Mouse (Mus musculus) cerebral cortex, adult 2 months (tissue): ENCODE results near the gene Eef1a2.

Experiments used
- WGBS: fragments of 180-500 bp; shearing (Covaris S2); methylation state at CpG from one replicate; pipeline ENCODE4 v1.1.7; 2018; 5-methylcytosine and 5-hydroxymethylcytosine counted together

Eef1a2 gene

DNA sequence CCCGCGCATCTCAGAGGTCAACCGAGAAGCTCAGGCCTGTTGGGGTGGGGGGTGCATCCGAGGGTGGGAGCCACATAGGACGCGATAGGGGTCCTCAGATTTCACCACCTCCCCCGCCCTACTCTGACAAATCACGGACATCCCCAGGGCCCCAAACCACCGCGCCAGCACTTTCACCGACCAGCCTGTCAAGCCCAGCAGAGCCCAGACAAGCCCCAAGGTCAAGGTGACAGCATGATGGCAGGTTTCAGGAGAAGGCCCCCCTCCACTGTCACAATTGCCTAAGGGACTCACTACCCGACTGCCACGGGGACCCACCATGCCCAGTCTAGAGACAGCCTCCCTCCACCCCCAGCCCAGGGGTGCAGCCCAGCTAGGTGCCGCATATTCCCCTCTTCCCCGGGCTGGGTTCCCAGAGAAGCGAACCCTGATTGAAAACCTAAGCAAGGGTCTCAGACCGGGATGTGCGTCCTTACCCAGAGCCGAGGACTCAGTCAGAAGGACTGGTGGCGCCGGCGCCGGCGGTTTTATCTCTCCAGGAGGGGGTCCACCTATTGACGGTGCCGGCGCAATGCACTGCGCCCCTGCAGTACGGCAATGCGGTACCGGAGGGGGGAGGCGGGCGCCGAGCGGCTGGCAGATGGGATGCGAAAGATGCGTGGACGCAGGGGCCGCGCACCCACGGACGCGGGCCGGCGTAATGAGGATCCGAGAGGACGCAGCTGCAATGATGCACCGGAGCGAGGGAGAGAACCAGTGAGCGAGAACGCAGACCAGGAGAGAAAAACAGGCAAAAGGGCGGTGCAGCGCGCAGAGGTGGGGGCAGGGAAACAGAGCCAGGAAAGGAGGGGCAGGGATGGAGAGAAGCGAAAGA lies at the start of gene Eef1a2:
TSS of gene Eef1a2 (minus strand) at position 767 of the 874 bp plus-strand sequence.
- 3% methylated on average over 55 of the region's 55 CpGs for WGBS

DNA sequence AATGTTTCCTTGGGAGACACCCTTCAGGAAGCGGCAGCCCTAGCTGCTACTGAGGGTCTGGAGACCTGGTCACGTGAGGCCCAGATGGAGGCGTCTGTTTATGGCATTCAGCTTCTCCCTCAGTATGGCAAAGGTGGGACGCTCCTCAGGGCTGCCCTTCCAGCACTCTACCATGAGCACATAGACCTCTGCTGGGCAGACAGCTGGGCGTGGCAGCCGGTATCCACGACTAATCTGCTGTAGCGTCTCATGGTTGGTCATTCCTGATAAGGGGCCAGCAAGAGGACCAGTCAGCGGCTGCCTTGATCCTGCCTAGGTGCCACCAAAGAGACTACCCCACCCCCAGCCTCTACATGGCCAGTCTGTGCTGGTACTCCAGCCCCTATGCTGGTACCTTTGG lies 49.3 kb upstream of the Eef1a2 start:
- WGBS = 90% methylated on average over 9 of the region's 9 CpGs

DNA sequence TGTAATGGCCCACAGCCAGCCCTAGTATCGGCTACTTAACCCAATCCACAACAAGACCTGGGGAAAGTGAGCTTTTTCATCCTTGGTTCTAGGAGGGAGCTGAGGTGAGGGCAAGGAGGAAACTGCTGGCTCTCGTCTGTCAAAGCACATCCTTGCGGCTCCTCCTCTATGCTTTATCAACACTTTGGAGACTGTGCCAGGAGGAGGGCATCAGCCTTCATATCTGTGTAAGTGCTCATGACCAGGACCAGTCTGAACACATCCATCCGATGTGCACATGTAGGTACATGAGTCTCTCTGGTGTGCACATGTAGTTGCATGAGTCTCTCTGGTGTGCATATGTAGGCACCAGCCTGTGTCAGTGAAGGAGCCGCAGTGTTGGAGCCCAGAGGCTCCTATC lies 48.9 kb upstream of the Eef1a2 start:
- 93% methylated on average over 5 of the region's 5 CpGs for WGBS

DNA sequence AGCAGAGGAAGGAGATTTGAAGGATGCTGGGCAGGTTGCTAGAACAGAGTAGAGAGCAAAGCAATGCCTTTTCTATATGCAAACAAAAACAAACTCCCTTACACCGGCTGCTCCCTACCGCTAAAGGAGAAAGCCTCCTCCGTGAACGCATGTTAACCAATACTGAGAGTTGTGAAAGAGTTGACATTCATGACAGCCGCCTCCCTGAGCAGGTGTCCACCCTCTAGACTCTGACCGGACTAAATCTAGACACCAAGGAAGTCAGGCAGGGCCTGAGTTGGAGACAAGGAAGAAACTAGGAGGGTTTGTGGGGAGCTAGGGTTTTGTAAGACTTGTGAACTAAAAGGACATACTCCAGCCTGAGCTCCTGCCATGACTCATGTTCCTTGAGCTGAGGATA lies 46.1 kb upstream of the Eef1a2 start:
- 76% methylated on average over 6 of the region's 6 CpGs for WGBS

DNA sequence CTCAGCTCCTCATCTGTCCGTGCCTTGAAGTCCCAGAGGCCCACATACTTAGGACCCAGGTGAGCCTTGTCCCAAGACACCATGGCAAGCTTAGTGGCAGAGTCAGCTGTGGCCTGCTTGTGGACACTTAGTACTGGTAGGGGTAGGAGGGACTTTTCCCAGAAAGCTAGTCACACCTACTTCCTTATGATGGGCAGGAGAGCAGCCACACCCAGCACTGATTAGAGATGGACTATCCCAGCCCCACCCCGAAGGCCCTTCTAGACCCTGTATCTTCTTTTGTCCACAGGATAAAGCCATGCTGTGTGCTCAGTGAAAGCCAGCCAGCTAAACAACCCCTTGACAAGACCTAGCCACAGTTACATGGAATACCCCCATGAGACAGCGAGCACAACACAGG lies 45.6 kb upstream of the Eef1a2 start, which contains the start of gene Ptk6:
TSS of gene Ptk6 (minus strand) at position 368 of the 400 bp plus-strand sequence.
- WGBS = 96% methylated on average over 3 of the region's 3 CpGs

DNA sequence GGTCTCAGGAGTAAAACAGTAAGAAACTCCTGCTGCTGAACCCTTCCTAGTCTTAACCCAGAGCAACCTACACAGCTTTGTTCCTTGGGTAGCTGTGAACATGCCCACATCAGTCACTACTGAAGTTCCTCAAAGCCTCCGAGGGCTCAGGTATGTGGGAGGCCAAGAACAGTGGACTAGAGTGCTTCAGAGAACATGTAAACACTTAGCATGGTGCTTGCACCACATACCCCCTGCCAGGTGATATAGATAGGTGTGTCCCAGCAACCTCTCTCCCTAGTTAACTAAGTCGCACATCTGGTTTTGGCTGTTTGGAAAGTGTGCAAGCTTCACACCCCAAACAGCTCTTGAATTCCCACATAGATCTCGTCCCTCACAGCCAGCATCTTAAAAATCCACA lies 44.8 kb upstream of the Eef1a2 start:
- WGBS = 71% methylated on average over 3 of the region's 3 CpGs

DNA sequence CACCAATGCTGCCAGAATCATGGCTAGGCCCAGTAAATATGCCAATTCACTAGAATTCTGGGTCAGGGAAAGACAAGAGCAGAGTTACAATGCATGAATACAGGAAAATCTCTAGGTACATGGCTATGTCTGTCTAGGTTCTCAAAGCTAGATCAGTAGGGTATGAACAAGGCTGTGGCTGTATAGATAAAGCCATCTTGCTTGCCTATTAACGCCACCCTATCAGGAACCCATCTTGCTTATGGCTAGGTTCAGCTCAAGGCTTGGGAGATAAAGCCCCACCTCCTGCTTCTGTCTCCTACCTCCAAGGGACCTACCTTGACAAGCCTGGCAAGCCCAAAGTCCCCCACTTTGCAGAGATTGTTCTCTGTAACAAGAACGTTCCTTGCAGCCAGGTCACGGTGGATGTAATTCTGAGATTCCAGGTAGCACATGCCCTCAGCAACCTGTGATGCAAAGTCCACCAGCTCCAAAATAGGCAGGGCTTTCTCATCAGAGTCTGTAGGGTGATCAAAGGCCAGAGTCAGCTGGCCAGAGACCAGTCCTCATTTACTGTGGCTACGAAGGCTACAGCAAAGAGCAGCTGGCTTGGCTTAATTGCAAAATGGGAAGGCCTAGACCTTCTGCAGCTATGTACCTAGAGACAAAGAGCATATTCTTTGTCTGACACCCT lies 40.0 kb upstream of the Eef1a2 start:
- 91% methylated on average over 4 of the region's 4 CpGs for WGBS

DNA sequence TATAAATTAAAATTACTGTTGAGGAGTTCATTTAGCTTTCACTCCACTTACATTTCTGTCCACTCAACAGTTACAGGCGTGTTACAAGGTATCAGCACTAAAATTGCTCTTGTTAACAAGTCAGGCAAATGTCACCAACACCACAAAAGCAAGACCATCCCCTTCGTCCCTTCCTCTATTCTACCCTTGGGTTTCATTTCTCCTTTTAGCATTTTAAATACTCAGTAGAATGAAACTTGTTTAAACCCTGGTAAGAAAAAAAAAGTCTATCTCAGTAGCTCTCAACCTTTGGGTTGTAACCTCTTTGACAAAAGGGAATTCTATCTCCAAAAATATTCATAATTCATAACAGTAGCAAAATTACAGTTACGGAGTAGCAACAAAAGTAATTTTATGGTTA lies 36.2 kb upstream of the Eef1a2 start:
- WGBS = 82% methylated on average over 3 of the region's 3 CpGs

DNA sequence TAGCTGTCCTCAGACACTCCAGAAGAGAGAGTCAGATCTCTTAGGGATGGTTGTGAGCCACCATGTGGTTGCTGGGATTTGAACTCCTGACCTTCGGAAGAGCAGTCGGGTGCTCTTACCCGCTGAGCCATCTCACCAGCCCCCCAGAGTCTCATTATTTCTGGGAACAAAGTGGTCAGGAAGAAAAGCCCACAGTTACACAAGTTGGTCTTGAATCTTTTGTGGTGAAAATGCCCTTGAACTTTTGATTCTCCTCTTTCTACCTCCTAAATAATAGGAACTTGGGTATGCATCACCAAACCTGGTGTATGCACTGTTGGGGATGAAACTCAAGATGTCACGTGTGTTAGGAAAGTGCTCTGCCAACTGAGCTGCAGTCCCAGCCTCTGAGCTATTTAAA lies 35.1 kb upstream of the Eef1a2 start:
- WGBS = 56% methylated on average over 4 of the region's 4 CpGs

DNA sequence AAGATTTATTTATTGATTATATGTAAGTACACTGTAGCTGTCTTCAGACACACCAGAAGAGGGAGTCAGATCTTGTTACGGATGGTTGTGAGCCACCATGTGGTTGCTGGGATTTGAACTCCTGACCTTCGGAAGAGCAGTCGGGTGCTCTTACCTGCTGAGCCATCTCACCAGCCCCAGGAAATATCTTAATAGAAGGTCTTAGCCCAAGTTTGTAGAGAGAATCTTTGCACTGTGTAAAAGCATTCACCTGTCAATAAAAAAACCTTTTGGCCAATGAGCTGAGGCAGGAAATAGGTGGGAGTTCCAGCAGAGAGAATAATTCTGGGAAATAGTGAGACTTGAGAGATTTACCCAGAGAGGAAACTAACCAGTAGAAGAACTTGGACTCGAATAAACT lies 34.6 kb upstream of the Eef1a2 start:
- WGBS = 73% methylated on average over 4 of the region's 4 CpGs

DNA sequence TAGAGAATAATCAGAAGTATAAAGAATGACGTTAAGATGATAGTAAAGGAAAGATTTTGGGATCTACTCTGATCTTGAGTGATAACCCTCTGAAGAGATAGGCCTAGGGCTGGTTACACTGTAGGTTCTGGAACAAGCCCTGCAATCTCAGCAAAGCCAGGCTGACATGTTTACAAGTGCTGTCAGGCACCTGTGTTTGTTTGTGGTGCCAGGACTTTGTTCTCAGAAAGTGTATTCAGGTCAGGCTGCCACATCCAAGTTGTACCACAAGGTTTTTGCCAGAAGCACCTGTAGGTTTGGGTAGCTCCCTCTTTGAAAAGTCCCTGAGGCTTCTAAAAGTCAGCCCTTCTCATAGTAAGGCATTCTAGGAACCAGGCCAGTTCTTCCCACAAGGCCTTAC lies 32.5 kb upstream of the Eef1a2 start:
- WGBS = 48% methylated on average over 1 of the region's 1 CpGs

DNA sequence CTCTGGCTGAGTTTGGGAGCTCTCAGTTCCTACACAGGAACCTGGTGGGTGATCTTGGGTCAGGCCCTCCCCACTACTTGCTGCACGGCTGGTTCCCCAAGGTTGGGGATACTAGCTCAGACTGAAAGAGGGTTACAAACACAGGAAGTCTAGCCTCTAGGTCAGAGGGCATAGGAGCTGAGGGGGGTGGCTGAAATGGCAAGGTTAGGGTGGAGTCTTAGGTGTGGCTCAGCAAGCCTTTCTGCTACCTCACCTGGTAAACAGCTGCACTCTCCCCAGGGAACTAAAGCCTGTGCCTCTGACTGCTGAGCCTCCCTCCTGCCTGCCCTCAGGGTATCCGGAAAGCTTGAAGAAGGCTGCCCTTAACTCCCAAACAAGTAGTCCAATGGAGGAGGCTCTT lies 31.9 kb upstream of the Eef1a2 start:
- WGBS = 66% methylated on average over 2 of the region's 2 CpGs

DNA sequence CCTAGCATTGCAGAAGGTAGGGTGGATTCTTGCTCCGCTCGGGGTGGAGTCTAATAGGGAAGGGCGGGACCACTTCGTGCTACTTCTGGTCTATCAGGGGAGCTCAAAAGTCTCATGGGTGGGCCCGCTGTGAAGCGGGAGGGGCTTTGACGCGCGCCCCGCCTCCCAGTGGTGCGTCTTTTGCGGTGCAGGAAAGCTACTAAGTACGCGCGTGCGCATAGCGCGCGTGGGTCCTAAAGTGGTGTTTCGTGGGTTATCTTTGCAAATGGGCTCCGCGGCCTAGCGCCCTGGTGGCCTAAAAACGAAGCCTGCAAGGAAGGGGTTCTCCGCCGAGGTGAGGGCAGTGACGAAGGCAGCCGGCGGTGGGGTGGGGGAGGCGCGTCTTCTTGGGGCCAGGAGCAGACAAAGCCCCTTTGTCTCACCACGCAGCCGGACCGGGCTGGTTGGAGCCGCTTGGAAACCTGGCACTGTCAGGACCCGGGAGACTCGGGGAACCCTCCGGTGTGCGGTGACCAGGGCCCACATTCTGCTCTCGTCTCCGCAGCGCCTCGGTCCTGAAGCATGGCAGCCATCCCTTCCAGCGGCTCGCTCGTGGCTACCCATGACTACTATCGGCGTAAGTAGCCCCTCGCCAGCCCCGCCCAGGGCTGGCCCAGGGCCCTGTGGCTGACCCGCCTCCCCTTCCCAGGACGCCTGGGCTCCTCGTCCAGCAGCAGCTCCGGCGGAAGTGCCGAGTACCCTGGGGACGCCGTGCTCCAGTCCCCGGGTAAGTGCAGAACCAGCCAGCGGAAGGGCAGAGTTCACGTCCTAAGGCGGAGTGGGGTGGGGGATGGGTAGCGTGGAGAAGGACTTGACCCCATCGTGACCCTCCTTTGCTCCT lies 30.5 kb upstream of the Eef1a2 start, which contains the start of gene Ppdpf:
TSS of gene Ppdpf (plus strand) at position 127 of the 880 bp plus-strand sequence.
- under 1% methylated on average over 64 of the region's 64 CpGs for WGBS

DNA sequence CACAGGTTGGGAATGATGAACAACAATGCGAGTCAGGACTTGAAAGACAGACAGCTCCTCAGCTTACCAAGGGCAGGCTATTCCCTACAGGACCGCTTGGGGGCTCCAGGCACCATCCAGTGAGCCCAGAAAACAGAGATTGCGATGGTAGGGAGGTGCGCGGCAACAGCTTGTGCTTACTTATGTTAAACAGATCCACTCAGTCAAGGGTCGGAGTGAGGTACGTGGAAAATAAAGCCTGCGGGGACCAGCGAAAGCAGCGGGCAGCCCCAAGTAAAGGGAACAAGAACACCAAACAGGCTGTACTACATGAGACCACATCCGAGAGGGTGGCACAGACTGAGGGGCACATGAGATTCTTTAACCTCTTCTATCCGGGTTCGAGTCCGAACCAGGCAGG lies 29.8 kb upstream of the Eef1a2 start:
- WGBS = under 1% methylated on average over 14 of the region's 14 CpGs

DNA sequence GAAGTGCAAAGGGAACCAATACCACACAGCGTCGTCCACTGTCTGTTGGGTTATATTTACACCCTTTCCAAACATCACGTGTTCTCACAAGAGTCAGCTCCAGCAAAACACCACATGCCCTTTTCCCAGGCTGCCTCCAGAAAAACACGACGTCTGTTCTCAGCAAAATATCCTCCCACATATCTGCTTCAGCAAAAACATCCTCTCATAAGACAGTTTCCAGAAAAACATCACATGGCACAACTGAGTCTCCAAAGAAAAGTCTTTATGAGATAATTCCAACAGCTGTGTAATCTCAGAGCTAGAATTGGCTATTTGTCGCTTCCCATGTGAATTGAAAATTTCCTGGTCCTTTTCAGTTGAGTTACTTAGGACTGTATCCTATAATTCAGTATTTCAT lies 24.1 kb upstream of the Eef1a2 start:
- WGBS = 29% methylated on average over 6 of the region's 6 CpGs

DNA sequence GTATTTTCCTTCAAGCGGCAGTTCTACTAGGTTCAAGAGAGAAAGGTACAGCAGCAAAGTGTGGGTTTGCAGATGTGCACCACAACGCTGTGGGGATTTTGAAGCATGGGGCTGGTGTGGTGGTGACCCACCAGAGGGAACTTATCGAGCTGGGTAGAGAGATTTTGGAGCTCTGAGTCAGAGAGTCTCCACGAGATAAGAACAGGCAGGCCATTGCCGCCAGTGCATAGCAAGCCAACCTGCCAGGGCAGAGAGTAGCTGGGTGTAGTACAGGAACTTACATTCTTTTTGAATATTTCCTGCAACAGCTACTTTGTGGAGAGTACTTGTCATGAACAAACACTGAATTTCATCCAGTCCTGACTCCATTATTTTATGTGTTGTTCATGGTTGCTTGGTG lies 21.7 kb upstream of the Eef1a2 start:
- 89% methylated on average over 5 of the region's 5 CpGs for WGBS

DNA sequence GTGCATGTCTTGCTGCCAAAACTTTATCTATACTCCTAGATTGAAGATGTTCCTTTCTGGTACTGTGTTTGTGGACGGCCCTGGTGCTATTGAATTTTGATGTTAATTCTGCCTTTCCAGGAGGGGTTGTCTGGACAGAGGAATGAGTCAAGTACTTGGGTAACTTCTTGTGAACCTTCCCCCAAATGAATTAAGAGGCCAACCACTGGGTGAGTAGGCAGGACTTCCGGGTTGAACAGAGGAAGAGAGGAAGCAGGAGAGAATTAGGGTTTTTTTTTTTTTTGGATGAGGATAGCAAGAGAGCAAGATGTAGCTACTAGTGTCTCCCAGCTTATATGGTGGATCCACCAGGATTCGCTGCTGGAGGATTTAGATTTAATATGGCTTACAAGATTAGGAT lies 21.2 kb upstream of the Eef1a2 start:
- WGBS = 80% methylated on average over 3 of the region's 3 CpGs

DNA sequence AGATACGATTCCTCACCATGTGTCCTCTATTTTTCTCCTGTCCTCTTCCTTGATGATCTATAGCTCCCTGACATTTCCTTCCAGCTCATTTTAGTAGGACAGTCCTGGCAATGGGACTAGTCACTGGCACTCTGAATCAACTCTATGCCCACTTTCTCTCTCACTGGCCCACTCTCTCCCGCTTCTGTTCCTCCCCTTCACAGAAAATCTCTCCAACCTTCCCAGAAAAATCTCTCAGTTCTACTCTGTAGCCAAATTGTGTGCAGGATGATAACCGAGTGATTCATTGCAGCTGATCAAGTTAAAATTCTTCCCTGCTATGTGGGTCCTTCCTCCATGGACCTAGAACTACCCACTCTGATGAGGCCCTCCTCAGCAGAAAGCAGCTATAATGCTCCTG lies 17.8 kb upstream of the Eef1a2 start:
- 46% methylated on average over 3 of the region's 3 CpGs for WGBS

DNA sequence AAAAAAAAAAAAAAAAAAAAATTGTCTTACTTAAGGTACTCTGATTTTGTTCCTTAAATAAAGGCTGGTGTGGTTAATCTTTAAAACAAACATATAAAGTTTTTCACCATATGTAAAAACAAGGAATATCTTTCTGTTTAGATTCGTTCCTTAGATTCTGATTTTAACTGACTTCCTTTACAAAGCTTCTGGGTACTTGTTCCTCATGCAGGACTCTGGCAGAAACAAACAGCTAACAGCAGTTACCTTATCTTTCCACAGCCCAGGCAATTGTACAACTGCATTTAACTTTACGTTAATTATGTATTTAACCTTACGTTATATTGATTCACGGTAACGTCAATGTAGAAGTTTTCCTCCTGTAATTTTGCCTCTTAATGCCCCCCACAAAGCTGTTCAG lies 9.7 kb upstream of the Eef1a2 start:
- 89% methylated on average over 5 of the region's 5 CpGs for WGBS

DNA sequence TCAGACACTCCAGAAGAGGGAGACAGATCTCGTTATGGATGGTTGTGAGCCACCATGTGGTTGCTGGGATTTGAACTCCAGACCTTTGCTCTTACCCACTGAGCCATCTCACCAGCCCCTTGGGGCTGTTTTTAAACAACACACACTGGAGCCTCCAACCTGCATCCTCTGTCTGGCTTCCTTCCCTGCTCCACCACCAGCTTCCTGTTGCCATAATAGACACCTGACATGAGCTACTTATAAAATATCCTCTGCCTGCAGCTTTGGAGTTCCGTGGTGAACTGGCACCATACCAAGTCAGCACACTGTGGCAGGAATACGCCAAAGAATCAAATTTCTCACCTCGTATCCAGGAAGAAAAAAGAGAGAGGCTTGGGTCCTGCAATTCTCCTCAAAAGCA lies 4.0 kb upstream of the Eef1a2 start:
- WGBS = 24% methylated on average over 4 of the region's 4 CpGs

DNA sequence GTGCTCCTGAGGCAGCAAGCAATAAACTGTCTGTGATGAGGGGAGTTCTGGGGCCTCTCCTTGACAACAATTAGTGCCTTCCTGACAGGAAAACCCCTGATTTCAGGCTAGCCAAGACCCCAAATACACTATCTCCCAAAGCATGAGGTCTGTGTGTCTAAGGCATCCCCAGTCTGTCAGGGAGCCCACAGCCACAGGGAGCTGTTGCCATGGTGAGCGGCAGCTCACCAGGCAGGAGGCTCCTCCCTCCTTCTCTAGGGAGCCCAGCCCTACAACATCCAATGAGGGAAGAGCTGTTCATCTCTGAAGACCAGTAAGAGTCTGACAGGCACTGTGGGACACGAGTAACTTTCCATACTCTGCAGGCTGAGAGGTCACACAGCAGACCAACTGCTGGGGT lies 3.0 kb upstream of the Eef1a2 start:
- 7% methylated on average over 2 of the region's 2 CpGs for WGBS

DNA sequence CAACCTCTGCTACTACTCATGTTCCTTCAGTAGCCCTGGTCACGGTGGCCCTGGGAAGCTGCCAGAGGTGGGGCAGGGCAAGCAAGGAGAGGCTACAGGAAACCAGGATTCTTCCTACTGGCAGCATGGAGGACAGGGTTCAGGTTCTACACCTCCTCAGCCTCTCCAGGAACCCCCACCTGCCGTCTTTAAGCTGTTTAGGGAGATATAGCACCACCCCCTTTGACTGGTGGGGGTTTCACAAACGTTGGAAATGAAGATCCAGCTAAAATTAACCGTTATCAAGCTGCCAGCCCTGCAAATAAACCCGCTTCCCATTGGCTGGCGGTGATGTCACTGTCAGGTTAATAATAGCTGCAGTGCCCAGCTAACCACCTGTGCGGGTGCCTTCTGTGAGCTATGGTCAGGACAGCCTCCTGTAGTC lies 2.3 kb upstream of the Eef1a2 start:
- WGBS = 18% methylated on average over 7 of the region's 7 CpGs
